Mouse (Mus musculus) testis, adult 2 months (tissue): Measurements from ENCODE around the gene Hist1h3g. TPM values are rescaled to one million over a fixed set of nuclear protein-coding genes. Genes with fewer than 3 reads are reported as not detected.
"Not testable (repeated sequence)": the region's sequence is repeated elsewhere in the genome, so short reads cannot be mapped to it uniquely, and the experiment has no call there.

Experiments used
- H3K27ac ChIP-seq: fragments of 200-500 bp; 2 replicates; pipeline ENCODE4 v1.5.1; 2012; ENCODE audit warnings: low read depth, low read length; ENCODE audit not compliant: control insufficient read depth, insufficient read depth
- H3K27me3 ChIP-seq: fragments of 200-500 bp; 2 replicates; pipeline ENCODE4 v1.6.1; 2012; ENCODE audit warnings: mild to moderate bottlenecking, low read length, moderate library complexity; ENCODE audit not compliant: control insufficient read depth, insufficient read depth
- H3K36me3 ChIP-seq: fragments of 200-500 bp; 2 replicates; pipeline ENCODE4 v1.6.1; 2012; ENCODE audit warnings: mild to moderate bottlenecking, low read length; ENCODE audit not compliant: control insufficient read depth, insufficient read depth
- H3K4me1 ChIP-seq: fragments of 200-500 bp; 2 replicates; pipeline ENCODE4 v1.6.1; 2012; ENCODE audit warnings: low read length; ENCODE audit not compliant: control insufficient read depth, insufficient read depth
- H3K4me3 ChIP-seq: fragments of 200-500 bp; 2 replicates; pipeline ENCODE4 v1.5.1; 2012; ENCODE audit warnings: low read depth, mild to moderate bottlenecking, low read length, moderate library complexity, mixed read lengths; ENCODE audit not compliant: control insufficient read depth
- CTCF ChIP-seq: fragments of 200-500 bp; IDR thresholded peaks from 2 replicates; pipeline ENCODE4 v1.5.1; 2012; ENCODE audit warnings: low read depth, mild to moderate bottlenecking, inconsistent platforms, low read length, moderate library complexity; ENCODE audit not compliant: control insufficient read depth, insufficient read depth, insufficient replicate concordance
- POLR2A ChIP-seq: fragments of 200-500 bp; IDR thresholded peaks from 2 replicates; pipeline ENCODE4 v1.6.1; 2012; ENCODE audit warnings: low read depth, mild to moderate bottlenecking, inconsistent platforms, low read length, moderate library complexity; ENCODE audit not compliant: control insufficient read depth
- polyA plus RNA-seq: library from polyadenylated mRNA; depleted of rRNA; stranded (reverse); fragments of >200 nt; gene quantifications from 2 replicates; pipeline ENCODE4 v1.2.3, GENCODE M21; 2012

Gene Hist1h3g
- polyA plus RNA-seq, 1 experiment, result 1.3 TPM

DNA sequence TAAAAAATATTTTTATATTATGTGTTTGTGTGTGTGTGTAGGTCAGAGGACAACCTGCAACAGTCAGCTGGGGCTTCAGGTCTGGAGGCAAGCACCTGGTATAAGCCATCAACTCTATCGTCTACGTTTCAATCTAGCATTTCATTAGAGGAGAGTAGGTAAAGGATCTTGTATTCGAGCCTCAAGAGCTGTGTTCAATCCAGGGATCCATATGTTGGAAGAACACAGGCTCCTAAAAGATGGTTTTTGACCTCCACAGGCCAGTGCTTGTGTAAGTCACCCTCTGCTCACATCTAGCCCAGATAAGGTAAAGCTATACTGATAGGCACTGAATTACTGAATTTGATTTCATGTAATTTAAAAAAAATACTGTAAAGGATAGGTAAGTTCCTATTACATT is 21.7 kb downstream of the Hist1h3g start:
- Histone ChIP-seq H3K4me3 (no peak overlapping the region; the same call in 1 of the 2 replicates), H3K27ac (no peak overlapping the region), H3K4me1 (no peaks in the 10 kb centered on the region; the same call in 1 of the 2 replicates), H3K27me3 (no peaks in the 10 kb centered on the region), H3K36me3 (no peaks in the 10 kb centered on the region)
- TF ChIP-seq CTCF (no peak), POLR2A (no peak)

DNA sequence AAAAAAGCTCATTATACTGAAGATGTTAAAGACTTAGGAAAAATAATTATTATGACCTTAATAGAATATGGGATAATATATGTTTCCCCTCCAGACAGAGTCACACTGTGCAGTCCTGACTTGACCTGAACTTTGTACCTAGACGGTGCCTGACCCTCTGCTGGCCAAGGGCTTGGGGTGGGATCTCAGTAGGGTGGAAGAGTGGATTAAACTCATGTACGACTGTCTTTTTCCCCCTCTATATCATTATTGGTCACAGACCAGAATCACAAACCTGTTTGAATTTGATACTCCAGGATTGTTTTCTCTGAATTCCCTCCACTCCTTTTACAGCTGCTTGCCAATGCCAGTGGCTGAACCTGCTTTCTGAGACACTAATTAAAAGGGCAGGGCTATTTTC is 25.5 kb downstream of the Hist1h3g start:
- not testable (repeated sequence) for H3K4me1 ChIP-seq, H3K27me3 ChIP-seq, H3K4me3 ChIP-seq, H3K27ac ChIP-seq, H3K36me3 ChIP-seq

- H3K27ac ChIP-seq, H3K27me3 ChIP-seq, H3K4me1 ChIP-seq, H3K4me3 ChIP-seq, H3K36me3 ChIP-seq: not testable (repeated sequence)
These were observed 26.3 kb downstream of the Hist1h3g start for GRCm38 (mm10) chr13:23561531-23561882.

DNA sequence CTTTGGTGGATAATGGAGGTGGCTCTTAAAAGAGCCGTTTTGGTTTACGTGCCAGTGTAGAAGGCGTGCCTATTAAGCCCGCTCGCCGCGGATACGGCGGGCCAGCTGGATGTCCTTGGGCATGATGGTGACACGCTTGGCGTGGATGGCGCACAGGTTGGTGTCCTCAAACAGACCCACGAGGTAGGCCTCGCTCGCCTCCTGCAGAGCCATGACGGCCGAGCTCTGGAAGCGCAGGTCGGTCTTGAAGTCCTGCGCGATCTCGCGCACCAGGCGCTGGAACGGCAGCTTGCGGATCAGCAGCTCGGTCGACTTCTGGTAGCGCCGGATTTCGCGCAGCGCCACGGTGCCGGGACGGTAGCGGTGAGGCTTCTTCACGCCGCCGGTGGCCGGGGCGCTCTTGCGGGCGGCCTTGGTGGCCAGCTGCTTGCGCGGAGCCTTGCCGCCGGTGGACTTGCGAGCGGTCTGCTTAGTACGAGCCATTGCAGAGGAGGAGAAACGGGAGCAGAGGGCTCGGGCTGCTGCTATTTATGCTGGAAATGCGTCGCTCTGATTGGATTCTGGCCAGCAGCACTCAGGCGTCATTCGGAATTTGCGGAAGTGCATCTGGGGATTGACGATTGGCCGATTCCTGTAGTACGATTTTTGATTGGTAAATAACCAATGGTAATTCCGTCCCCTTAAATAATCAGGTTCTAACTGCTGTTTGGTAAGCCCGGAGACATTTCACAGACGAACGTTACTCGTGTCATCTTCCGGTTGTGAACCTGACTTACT is 26.8 kb downstream of the Hist1h3g start, which contains the start of gene Hist1h3e:
Gene Hist1h3e, minus strand, starts transcription at position 487 of the 777 bp plus-strand sequence.
- TF ChIP-seq POLR2A, result peak; percentile 83
- H3K27ac ChIP-seq, result peak within 1 kb of the TSS; percentile 75
- H3K27me3 ChIP-seq, H3K4me1 ChIP-seq, H3K36me3 ChIP-seq: not testable (repeated sequence)
- peak within 1 kb of the TSS; percentile 81 for H3K4me3 ChIP-seq

DNA sequence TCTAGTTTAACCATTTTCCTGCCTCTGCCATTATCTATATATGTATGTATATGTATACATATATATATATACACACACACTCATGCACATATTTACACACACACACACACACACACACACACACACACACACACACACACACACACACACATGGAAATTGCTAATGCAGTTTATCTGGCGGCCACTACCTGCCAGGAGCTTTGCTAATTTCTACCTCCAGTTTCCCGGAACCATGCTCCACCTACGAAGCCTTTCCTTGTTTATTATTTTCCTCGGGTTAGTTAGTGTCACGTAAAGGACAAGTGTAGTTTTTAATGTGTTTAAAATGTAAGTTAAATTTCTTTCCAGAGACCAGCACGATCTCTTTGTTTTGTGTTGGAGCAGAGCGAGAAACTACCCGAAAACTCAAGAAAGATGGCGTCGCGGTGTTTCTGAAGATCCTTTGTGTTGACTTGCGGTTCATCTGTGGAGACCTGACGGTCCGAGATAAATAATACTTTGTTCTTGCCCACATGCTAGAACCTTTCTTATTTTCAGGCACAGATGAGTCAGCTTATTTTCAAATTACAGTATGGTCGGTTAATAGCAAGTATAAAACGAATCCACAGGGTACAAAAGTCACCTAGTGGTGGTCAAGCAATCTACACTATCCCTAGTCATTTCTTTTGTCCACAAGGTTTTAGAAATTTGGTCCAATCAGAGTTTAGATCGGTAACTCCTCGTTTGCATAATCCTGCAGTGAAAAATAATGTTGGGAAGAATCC is 27.7 kb downstream of the Hist1h3g start:
- H3K4me1 ChIP-seq, result peaks cover 4% of the 10 kb centered on the region
- H3K36me3 ChIP-seq, result no peaks in the 10 kb centered on the region
- peak overlapping the region; percentile 34; the same call in 1 of the 2 replicates for H3K4me3 ChIP-seq
- no peaks in the 10 kb centered on the region for H3K27me3 ChIP-seq
- no peak for TF ChIP-seq POLR2A
- TF ChIP-seq CTCF, result no peak
- H3K27ac ChIP-seq, result peak overlapping the region; percentile 75

GRCm38 (mm10) chr13:23564482-23564881 is 29.3 kb downstream of the Hist1h3g start:
- Histone ChIP-seq H3K36me3 (no peaks in the 10 kb centered on the region), H3K4me1 (peaks cover 4% of the 10 kb centered on the region), H3K27me3 (no peaks in the 10 kb centered on the region), H3K27ac (no peak overlapping the region), H3K4me3 (no peak overlapping the region)
- TF ChIP-seq POLR2A, result no peak
- TF ChIP-seq CTCF, result no peak

DNA sequence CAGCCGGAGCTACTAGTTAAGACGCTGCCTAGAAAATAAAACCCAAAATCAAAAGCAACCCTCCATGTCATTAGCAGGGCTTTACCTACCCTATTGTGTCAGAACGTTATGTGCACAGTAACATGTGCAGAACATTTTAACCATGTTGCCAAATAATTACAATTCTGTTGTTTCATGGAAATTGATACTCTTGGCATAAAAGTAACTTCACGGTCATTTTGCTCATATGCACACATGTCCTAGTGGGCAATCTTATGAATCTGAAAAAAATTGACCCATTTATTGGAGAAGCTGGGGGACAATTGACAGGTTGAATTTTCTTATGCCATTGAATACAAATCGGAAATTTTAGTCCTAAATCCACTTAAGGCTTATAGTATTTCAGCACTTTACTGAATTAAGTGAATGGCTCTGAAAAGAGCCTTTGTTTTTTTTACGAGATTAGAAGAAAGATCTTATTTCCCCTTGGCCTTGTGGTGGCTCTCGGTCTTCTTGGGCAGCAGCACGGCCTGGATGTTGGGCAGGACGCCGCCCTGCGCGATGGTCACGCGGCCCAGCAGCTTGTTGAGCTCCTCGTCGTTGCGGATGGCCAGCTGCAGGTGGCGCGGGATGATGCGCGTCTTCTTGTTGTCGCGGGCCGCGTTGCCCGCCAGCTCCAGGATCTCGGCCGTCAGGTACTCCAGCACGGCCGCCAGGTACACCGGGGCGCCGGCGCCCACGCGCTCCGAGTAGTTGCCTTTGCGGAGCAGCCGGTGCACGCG is 35.2 kb downstream of the Hist1h3g start:
- not testable (repeated sequence) for H3K27me3 ChIP-seq, H3K4me1 ChIP-seq, H3K36me3 ChIP-seq
- Histone ChIP-seq H3K4me3 (peak overlapping the region; percentile 44), H3K27ac (peak overlapping the region; percentile 62; the same call in 1 of the 2 replicates)
